Mouse (Mus musculus) testis, adult 2 months (tissue): ENCODE measurements around the gene Vsig10. TPM values are rescaled to one million over a fixed set of nuclear protein-coding genes. Genes with fewer than 3 reads are reported as not detected.

Experiments used
- H3K27ac ChIP-seq: fragments of 200-500 bp; 2 replicates; pipeline ENCODE4 v1.5.1; 2012; ENCODE audit warnings: low read depth, low read length; ENCODE audit not compliant: control insufficient read depth, insufficient read depth
- H3K27me3 ChIP-seq: fragments of 200-500 bp; 2 replicates; pipeline ENCODE4 v1.6.1; 2012; ENCODE audit warnings: mild to moderate bottlenecking, low read length, moderate library complexity; ENCODE audit not compliant: control insufficient read depth, insufficient read depth
- H3K36me3 ChIP-seq: fragments of 200-500 bp; 2 replicates; pipeline ENCODE4 v1.6.1; 2012; ENCODE audit warnings: mild to moderate bottlenecking, low read length; ENCODE audit not compliant: control insufficient read depth, insufficient read depth
- H3K4me1 ChIP-seq: fragments of 200-500 bp; 2 replicates; pipeline ENCODE4 v1.6.1; 2012; ENCODE audit warnings: low read length; ENCODE audit not compliant: control insufficient read depth, insufficient read depth
- H3K4me3 ChIP-seq: fragments of 200-500 bp; 2 replicates; pipeline ENCODE4 v1.5.1; 2012; ENCODE audit warnings: low read depth, mild to moderate bottlenecking, low read length, moderate library complexity, mixed read lengths; ENCODE audit not compliant: control insufficient read depth
- CTCF ChIP-seq: fragments of 200-500 bp; IDR thresholded peaks from 2 replicates; pipeline ENCODE4 v1.5.1; 2012; ENCODE audit warnings: low read depth, mild to moderate bottlenecking, inconsistent platforms, low read length, moderate library complexity; ENCODE audit not compliant: control insufficient read depth, insufficient read depth, insufficient replicate concordance
- POLR2A ChIP-seq: fragments of 200-500 bp; IDR thresholded peaks from 2 replicates; pipeline ENCODE4 v1.6.1; 2012; ENCODE audit warnings: low read depth, mild to moderate bottlenecking, inconsistent platforms, low read length, moderate library complexity; ENCODE audit not compliant: control insufficient read depth
- polyA plus RNA-seq: library from polyadenylated mRNA; depleted of rRNA; stranded (reverse); fragments of >200 nt; gene quantifications from 2 replicates; pipeline ENCODE4 v1.2.3, GENCODE M21; 2012

Gene Vsig10
- polyA plus RNA-seq, 1 experiment: 16.6 TPM

DNA sequence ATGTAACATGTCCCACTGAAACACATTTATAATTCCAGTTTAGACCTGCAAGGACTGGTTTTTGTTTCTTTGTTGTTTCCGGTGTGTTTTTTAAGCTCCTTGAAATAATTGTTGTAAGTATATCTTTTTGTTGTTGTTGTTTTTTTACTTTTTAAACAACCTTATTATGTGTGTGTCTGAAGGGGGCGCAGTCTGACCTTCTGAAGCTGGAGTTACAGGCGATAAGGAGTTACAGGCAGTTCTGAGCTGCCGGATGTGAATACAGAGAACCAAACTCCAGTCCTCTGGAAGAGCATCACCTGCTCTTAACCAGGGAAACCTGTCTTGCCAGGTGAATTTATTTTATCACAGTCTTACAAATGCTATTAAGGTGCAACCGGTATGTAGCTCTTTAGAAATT is 13.1 kb upstream of the Vsig10 start:
- no peaks in the 10 kb centered on the region for H3K27me3 ChIP-seq
- peak overlapping the region; percentile 98 for H3K4me3 ChIP-seq
- H3K27ac ChIP-seq: peak overlapping the region; percentile 92; the same call in 1 of the 2 replicates
- no peaks in the 10 kb centered on the region for H3K36me3 ChIP-seq
- TF ChIP-seq POLR2A (no peak), CTCF (no peak)
- peaks cover 12% of the 10 kb centered on the region for H3K4me1 ChIP-seq

DNA sequence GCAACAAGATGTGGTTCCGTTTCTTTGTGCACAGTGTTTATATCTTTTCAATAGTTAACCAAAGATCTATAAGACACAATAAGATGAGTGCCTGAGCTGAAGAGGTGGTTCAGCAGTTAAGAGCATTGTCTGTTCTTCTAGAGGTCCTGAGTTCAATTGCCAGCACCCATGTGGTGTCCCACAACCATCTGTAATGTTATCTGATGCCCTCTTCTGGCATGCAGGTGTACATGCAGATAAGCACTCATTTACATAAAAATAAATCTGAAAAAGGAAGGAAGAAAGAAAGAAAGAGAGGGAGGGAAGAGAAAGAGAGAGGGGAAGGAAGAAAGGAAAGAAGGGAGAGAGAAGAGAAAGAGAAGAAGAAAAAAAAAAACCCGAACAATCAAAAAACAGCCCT is 12.1 kb upstream of the Vsig10 start:
- H3K4me1 ChIP-seq: peaks cover 12% of the 10 kb centered on the region
- H3K27ac ChIP-seq: no peak overlapping the region
- no peaks in the 10 kb centered on the region for H3K27me3 ChIP-seq
- peak overlapping the region; percentile 38; the same call in 1 of the 2 replicates for H3K4me3 ChIP-seq
- no peaks in the 10 kb centered on the region for H3K36me3 ChIP-seq
- no peak for TF ChIP-seq CTCF
- no peak for TF ChIP-seq POLR2A

DNA sequence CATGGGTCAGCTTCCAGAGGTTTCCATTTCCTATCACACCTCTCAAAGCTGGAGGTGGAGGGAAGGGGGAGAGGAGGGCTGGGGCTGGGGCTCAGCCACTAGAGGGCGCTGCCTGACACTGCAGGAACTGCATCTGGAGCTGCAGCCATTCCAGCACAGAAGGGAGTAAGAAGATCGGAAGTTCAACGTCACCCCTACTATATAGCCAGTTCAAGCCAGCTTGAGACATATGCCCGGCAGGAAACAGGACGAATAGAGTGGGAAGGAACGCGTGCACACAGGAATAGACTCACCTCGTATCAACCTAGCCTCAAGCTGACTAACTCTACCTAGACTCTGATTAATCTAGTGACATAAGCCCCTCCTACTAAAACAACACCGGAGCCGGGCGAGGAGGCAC is 11.2 kb upstream of the Vsig10 start:
- no peaks in the 10 kb centered on the region for H3K36me3 ChIP-seq
- H3K27me3 ChIP-seq: no peaks in the 10 kb centered on the region
- peak overlapping the region; percentile 83 for H3K4me3 ChIP-seq
- peaks cover 12% of the 10 kb centered on the region for H3K4me1 ChIP-seq
- TF ChIP-seq POLR2A (no peak), CTCF (peak; percentile 90)
- no peak overlapping the region for H3K27ac ChIP-seq

DNA sequence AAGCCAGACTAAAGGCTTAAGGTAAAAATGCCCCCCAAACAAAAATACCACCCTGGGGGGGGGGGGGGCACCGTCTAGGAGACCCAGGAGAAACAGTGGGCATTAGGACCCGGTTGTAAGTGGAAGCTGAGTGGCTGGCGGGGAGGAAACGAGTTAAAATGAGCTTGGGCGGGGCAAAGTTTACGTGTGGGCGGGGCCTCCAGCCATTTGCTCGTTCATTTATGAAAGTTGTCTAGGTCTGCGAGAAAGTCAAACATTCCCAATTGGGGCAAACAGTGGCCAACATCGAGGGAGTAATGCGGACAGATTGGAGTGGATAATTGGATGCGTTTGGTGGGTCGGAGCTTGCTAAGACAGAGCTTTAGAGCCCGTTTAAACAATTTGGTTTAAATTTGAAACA is 5.5 kb upstream of the Vsig10 start:
- no peak for TF ChIP-seq CTCF
- no peak for TF ChIP-seq POLR2A
- H3K4me1 ChIP-seq: peaks cover 12% of the 10 kb centered on the region
- H3K4me3 ChIP-seq: no peak overlapping the region
- H3K36me3 ChIP-seq: no peaks in the 10 kb centered on the region
- H3K27me3 ChIP-seq: no peaks in the 10 kb centered on the region
- H3K27ac ChIP-seq: no peak overlapping the region

DNA sequence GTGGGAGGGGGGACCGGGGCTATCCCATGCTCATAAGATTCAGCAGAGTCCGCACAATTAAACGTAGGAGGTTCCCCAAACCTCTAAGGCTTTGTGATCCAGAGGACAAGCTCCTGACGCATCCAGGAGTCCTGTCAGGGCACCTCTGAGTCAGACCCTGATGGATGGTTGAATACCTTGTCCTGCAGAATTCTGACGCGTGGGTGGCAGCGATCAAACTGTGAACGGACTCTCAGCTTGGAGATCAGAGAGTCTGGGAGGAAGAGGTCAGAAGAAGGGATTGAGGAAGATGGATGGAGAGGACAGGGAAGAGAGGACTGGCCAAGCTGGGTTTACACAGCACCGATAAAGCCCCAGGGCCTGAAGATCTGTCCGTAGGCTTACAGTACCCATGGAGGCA is 5.0 kb upstream of the Vsig10 start:
- no peak overlapping the region for H3K4me3 ChIP-seq
- H3K27ac ChIP-seq: peak overlapping the region; percentile 5; the same call in 1 of the 2 replicates
- H3K4me1 ChIP-seq: peaks cover 15% of the 10 kb centered on the region
- no peaks in the 10 kb centered on the region for H3K36me3 ChIP-seq
- no peak for TF ChIP-seq CTCF
- no peak for TF ChIP-seq POLR2A
- peaks cover 2% of the 10 kb centered on the region; the same call in 1 of the 2 replicates for H3K27me3 ChIP-seq

DNA sequence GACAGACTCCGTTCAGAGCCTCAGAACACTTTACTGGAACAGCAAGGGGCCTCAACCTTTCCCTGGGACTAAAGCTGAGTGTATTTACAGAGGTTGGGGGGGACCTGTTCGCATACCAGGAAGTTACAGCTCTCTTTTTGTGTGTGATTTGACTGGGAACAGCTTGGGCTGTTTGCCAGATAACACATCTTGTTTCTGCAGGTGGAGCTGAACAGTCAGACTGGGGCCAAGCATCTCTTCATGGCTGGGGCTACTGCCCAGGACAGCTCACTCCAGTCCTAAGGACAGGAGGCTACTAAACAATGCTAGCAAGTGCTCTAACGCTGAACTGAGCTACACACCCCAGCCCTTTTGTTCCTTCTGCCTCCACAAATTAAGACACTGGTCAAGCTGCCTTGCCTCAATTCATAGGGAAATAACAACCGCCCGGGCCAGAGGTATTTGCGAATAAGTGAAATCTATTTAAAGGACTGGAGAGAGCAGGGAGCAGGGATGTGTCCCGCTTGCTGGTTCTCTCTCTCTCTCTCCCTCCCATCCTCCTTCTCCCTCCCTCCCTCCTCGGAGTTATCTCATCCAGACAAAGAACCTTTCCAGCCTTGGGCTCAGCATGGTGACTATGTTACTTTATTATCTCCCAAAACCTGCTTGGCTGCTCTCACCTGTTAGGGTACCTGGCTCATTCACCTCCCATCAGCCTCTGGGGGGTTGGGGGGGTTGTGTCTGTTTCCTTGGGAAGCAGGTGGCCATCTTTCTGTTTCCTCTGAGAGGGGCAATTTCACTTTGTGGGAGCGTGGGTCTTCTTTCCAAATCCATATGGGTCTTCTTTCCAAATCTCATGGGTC is 4.1 kb upstream of the Vsig10 start:
- peak overlapping the region; percentile 70 for H3K27ac ChIP-seq
- no peak overlapping the region for H3K4me3 ChIP-seq
- H3K27me3 ChIP-seq: peaks cover 2% of the 10 kb centered on the region; the same call in 1 of the 2 replicates
- TF ChIP-seq POLR2A: no peak
- no peaks in the 10 kb centered on the region for H3K36me3 ChIP-seq
- peaks cover 22% of the 10 kb centered on the region for H3K4me1 ChIP-seq

DNA sequence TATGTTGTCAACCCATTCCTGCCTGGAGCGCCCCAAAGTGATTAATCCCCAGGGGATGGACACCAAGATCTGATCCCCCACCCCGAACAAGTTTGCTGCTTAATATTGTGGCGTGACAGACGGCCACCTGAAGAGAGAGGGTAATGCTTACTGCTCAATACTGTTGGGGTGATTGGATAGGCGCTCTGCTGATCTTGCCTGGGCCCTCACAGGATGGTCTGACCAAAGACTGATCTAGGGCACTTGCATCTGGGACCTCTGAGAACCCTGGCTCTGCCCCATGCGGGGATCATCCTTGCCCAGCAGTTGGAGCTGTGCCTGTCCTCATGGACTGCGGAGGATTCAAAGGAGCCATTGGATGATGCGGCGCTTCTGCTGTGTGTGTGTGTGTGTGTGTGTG is 4.9 kb downstream of the Vsig10 start:
- no peak overlapping the region for H3K4me3 ChIP-seq
- H3K36me3 ChIP-seq: no peaks in the 10 kb centered on the region
- peaks cover 1% of the 10 kb centered on the region; the same call in 1 of the 2 replicates for H3K27me3 ChIP-seq
- peaks cover 8% of the 10 kb centered on the region for H3K4me1 ChIP-seq
- TF ChIP-seq POLR2A: no peak
- TF ChIP-seq CTCF: no peak
- no peak overlapping the region for H3K27ac ChIP-seq

DNA sequence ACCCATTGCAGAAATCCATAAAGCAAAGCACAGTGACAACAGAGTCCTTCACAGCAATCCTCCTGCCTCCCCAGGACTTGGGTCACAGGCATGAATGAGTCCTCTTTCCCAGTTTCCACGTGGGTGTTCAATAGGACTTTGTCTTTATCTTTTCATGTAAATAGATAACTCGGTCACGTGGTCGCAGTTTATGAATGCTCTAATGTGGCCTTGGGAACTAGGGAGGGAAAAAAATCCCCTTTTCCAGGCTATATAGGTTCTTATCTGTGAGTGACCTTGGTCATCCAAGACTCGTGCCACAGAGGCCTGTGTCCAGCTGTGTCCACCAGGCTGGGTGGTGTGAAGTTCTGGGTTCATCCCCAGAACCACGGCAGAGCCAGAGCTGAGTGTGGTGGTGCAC is 7.5 kb downstream of the Vsig10 start:
- no peaks in the 10 kb centered on the region for H3K4me1 ChIP-seq
- TF ChIP-seq POLR2A (no peak), CTCF (no peak)
- no peak overlapping the region for H3K27ac ChIP-seq
- H3K36me3 ChIP-seq: no peaks in the 10 kb centered on the region
- no peaks in the 10 kb centered on the region for H3K27me3 ChIP-seq
- no peak overlapping the region for H3K4me3 ChIP-seq
